In the genomic region with DNA sequence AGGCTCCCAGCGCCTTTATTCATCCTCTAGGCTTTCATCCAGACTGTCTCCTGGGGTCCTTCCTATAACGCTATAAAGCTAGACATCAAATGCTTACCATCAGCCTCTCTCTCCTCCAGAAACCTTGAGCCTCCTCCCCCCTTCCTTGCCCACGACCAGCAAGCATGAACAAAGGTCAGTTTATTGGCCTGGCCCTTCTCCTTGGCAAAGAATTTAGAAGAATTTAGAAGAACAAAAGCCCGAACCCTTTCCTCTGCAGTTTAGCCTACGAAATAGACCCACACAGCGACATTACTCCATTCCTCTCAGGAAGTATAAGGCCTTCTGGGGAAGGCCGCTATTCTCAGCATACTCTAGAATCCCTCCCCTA, we compare ENCODE assay signal across 8 mouse cellular contexts. TPM values are rescaled to one million over a fixed set of nuclear protein-coding genes. Genes with fewer than 3 reads are reported as not detected.
DNase-seq lines count a peak whose midpoint lies in the region; ATAC-seq lines count a peak whose summit lies in the region.

No protein-coding gene starts in this region.

- peak overlapping the region; percentile 55 for H3K9ac ChIP-seq in kidney, embryonic 15.5 days
- H3K9ac ChIP-seq in hindbrain, embryonic 13.5 days = peak overlapping the region; percentile 76
- H3K9ac ChIP-seq in midbrain, embryonic 13.5 days (replicated peaks) = peak overlapping the region; percentile 58

- no peaks in the 10 kb centered on the region for H3K9me3 ChIP-seq in kidney, embryonic 15.5 days (replicated peaks)
- H3K9me3 ChIP-seq in hindbrain, embryonic 13.5 days = no peaks in the 10 kb centered on the region
- H3K9me3 ChIP-seq in midbrain, embryonic 13.5 days = no peaks in the 10 kb centered on the region

- no peaks in the 10 kb centered on the region for H3K36me3 ChIP-seq in kidney, embryonic 15.5 days
- no peaks in the 10 kb centered on the region for H3K36me3 ChIP-seq in hindbrain, embryonic 13.5 days
- H3K36me3 ChIP-seq in midbrain, embryonic 13.5 days = no peaks in the 10 kb centered on the region

- H3K27me3 ChIP-seq in kidney, embryonic 15.5 days = no peaks in the 10 kb centered on the region
- no peaks in the 10 kb centered on the region for H3K27me3 ChIP-seq in hindbrain, embryonic 13.5 days
- no peaks in the 10 kb centered on the region for H3K27me3 ChIP-seq in midbrain, embryonic 13.5 days

- peak overlapping the region; percentile 37 for H3K4me3 ChIP-seq in kidney, embryonic 15.5 days (replicated peaks)
- peak overlapping the region; percentile 60; the same call in 1 of the 2 replicates for H3K4me3 ChIP-seq in brown adipose tissue, adult 24 weeks (ENCODE audit: insufficient read depth, low read depth, low read length)
- H3K4me3 ChIP-seq in hindbrain, embryonic 13.5 days = peak overlapping the region; percentile 32
- peak overlapping the region; percentile 32; the same call in 1 of the 2 replicates for H3K4me3 ChIP-seq in midbrain, embryonic 13.5 days (replicated peaks)

- H3K4me1 ChIP-seq in kidney, embryonic 15.5 days = peaks cover 39% of the 10 kb centered on the region
- H3K4me1 ChIP-seq in brown adipose tissue, adult 24 weeks (ENCODE audit: control insufficient read depth, insufficient read depth, insufficient read length, low read length) = peaks cover 29% of the 10 kb centered on the region
- H3K4me1 ChIP-seq in hindbrain, embryonic 13.5 days (replicated peaks) = peaks cover 50% of the 10 kb centered on the region
- peaks cover 40% of the 10 kb centered on the region for H3K4me1 ChIP-seq in midbrain, embryonic 13.5 days (replicated peaks)

- DNase-seq in kidney, adult 18-20 months = no peak
- DNase-seq in frontal cortex, postnatal 36 days (ENCODE audit: low spot score in 2 of 2) = no peak
- no peak for DNase-seq in cerebellum, postnatal 36 days

- ATAC-seq in kidney, embryonic 15.5 days (replicated peaks; ENCODE audit: low FRiP score) = no peak
- peak; percentile 10; the same call in 1 of the 2 replicates for ATAC-seq in hindbrain, embryonic 13.5 days (ENCODE audit: low FRiP score)
- ATAC-seq in midbrain, embryonic 13.5 days = 0 out of 2 replicates have a peak, but pooled peaks have one; percentile 11
- ATAC-seq in activated CD4-positive, CD25-positive, alpha-beta regulatory T cell, adult 4 months = no peak

- 54% methylated on average over 7 of the region's 7 CpGs for WGBS in kidney, embryonic 15.5 days
- 39% methylated on average over 7 of the region's 7 CpGs for WGBS in hindbrain, embryonic 13.5 days
- WGBS in midbrain, embryonic 13.5 days = 43% methylated on average over 7 of the region's 7 CpGs

- H3K4me2 ChIP-seq in kidney, embryonic 15.5 days = peak overlapping the region; percentile 61
- H3K4me2 ChIP-seq in hindbrain, embryonic 13.5 days = peak overlapping the region; percentile 53
- peak overlapping the region; percentile 53 for H3K4me2 ChIP-seq in midbrain, embryonic 13.5 days (replicated peaks)

- peak overlapping the region; percentile 90 for H3K27ac ChIP-seq in kidney, embryonic 15.5 days
- H3K27ac ChIP-seq in brown adipose tissue, adult 24 weeks (replicated peaks; ENCODE audit: low read depth, low read length) = peak overlapping the region; percentile 97
- peak overlapping the region; percentile 96 for H3K27ac ChIP-seq in hindbrain, embryonic 13.5 days
- peak overlapping the region; percentile 97 for H3K27ac ChIP-seq in midbrain, embryonic 13.5 days

RNA-seq across cellular contexts. Expression of a gene that starts 8.5 kb away (rescaled TPM):
- polyA plus RNA-seq in kidney, embryonic 15.5 days (2015; fragmentation: Nextera tagmentation; extraction: Ambion mirVana) = 0.13 and 0.14 TPM in 2 replicates
- polyA plus RNA-seq in brown adipose tissue, adult 24 weeks (2012; ENCODE audit: insufficient read depth, insufficient read length, missing spikeins) = not detected in 2 replicates
- polyA plus RNA-seq in hindbrain, embryonic 13.5 days (2015; fragmentation: Nextera tagmentation; extraction: Ambion mirVana) = 0.41 and 1.0 TPM in 2 replicates
- 1.5 TPM in 2 replicates for polyA plus RNA-seq in midbrain, embryonic 13.5 days (2015; fragmentation: Nextera tagmentation; extraction: Ambion mirVana)
- polyA plus RNA-seq in activated CD4-positive, CD25-positive, alpha-beta regulatory T cell, adult 4 months (2017; shearing (Covaris generic)) = not detected

RNA-seq across cellular contexts. Expression of a gene that starts 31.1 kb away (rescaled TPM):
- polyA plus RNA-seq in kidney, embryonic 15.5 days (2015; fragmentation: Nextera tagmentation; extraction: Ambion mirVana) = 68.4 and 70.7 TPM in 2 replicates
- polyA plus RNA-seq in brown adipose tissue, adult 24 weeks (2012; ENCODE audit: insufficient read depth, insufficient read length, missing spikeins) = 8.2 and 11.9 TPM in 2 replicates
- 9.2 and 10.2 TPM in 2 replicates for polyA plus RNA-seq in hindbrain, embryonic 13.5 days (2015; fragmentation: Nextera tagmentation; extraction: Ambion mirVana)
- 5.3 and 5.7 TPM in 2 replicates for polyA plus RNA-seq in midbrain, embryonic 13.5 days (2015; fragmentation: Nextera tagmentation; extraction: Ambion mirVana)
- polyA plus RNA-seq in activated CD4-positive, CD25-positive, alpha-beta regulatory T cell, adult 4 months (2017; shearing (Covaris generic)) = 100 to 1,000 TPM; 595 to 746 TPM

Comparison
In these comparisons a context has a peak if more than half of its experiments do, and no peak if none do; other contexts are left out.
1. ATAC-seq: peak in hindbrain, embryonic 13.5 days (single experiment) and midbrain, embryonic 13.5 days (single experiment); none in kidney, embryonic 15.5 days (single experiment) and activated CD4-positive, CD25-positive, alpha-beta regulatory T cell, adult 4 months (single experiment).
2. Peak in every context shown above with its lines, with median percentiles within 50 percentile points of each other: H3K27ac ChIP-seq, H3K4me2 ChIP-seq, H3K4me3 ChIP-seq and H3K9ac ChIP-seq.